Mouse (Mus musculus) myocyte (in vitro differentiated cells): ENCODE results near the gene Ust. TPM values are rescaled to one million over a fixed set of nuclear protein-coding genes. Genes with fewer than 3 reads are reported as not detected.

Experiments used
- H3K27me3 ChIP-seq: one replicate; pipeline ENCODE4 v1.6.1; 2011; ENCODE audit not compliant: control insufficient read depth, insufficient read depth, insufficient read length
- H3K36me3 ChIP-seq: one replicate; pipeline ENCODE4 v1.6.1; 2011; ENCODE audit not compliant: control insufficient read depth, insufficient read depth
- H3K4me2 ChIP-seq: one replicate; pipeline ENCODE4 v1.6.1; 2011; ENCODE audit warnings: low read depth, control low read depth
- H3K4me3 ChIP-seq: one replicate; pipeline ENCODE4 v1.5.1; 2011; ENCODE audit warnings: mild to moderate bottlenecking, control low read depth, moderate library complexity
- H3K79me2 ChIP-seq: one replicate; pipeline ENCODE4 v1.6.1; 2011; ENCODE audit not compliant: control insufficient read depth, insufficient read depth
- H3ac ChIP-seq: one replicate; pipeline ENCODE4 v1.6.1; 2011; ENCODE audit not compliant: control insufficient read depth, insufficient read length
- CEBPB ChIP-seq: IDR thresholded peaks from 2 replicates; pipeline ENCODE4 v1.6.1; 2011; ENCODE audit warnings: mild to moderate bottlenecking, moderate library complexity; ENCODE audit not compliant: poor library complexity, insufficient read depth, severe bottlenecking
- E2F4 ChIP-seq: IDR thresholded peaks from one replicate; pipeline ENCODE4 v1.6.1; 2011; ENCODE audit warnings: mild to moderate bottlenecking, control low read depth, moderate library complexity; ENCODE audit not compliant: insufficient read depth
- MAX ChIP-seq: IDR thresholded peaks from one replicate; pipeline ENCODE4 v1.6.1; 2011; ENCODE audit warnings: low read depth, mild to moderate bottlenecking, control low read depth
- MYOD1 ChIP-seq, 3 experiments: IDR thresholded peaks; one replicate each; pipeline ENCODE4 v1.6.1; 2011; ENCODE audit warnings: control low read depth in 2 of 3, low read depth in 2 of 3, mild to moderate bottlenecking in 2 of 3, moderate library complexity in 1 of 3; ENCODE audit not compliant: insufficient read length in 2 of 3, control insufficient read depth in 1 of 3
- MYOG ChIP-seq, 3 experiments: IDR thresholded peaks; one replicate each; pipeline ENCODE4 v1.6.1; 2011; ENCODE audit warnings: control low read depth in 2 of 3, low read depth in 2 of 3, mild to moderate bottlenecking in 2 of 3; ENCODE audit not compliant: insufficient read length in 2 of 3, control insufficient read depth in 1 of 3, insufficient read depth in 1 of 3
- POLR2A ChIP-seq: IDR thresholded peaks from one replicate; pipeline ENCODE4 v1.6.1; 2011; ENCODE audit warnings: low read depth, mild to moderate bottlenecking, control low read depth, moderate library complexity; ENCODE audit not compliant: insufficient read length
- POLR2AphosphoS2 ChIP-seq: IDR thresholded peaks from one replicate; pipeline ENCODE4 v1.6.1; 2011; ENCODE audit warnings: low read depth, control low read depth; ENCODE audit not compliant: insufficient read length
- REST ChIP-seq: IDR thresholded peaks from one replicate; pipeline ENCODE4 v1.6.1; 2011; ENCODE audit warnings: mild to moderate bottlenecking, control low read depth, moderate library complexity; ENCODE audit not compliant: insufficient read depth, insufficient read length
- SRF ChIP-seq: IDR thresholded peaks from one replicate; pipeline ENCODE4 v1.6.1; 2011; ENCODE audit warnings: low read depth; ENCODE audit not compliant: control insufficient read depth, insufficient read length
- TCF12 ChIP-seq: IDR thresholded peaks from one replicate; pipeline ENCODE4 v1.6.1; 2011; ENCODE audit warnings: mild to moderate bottlenecking, control low read depth; ENCODE audit not compliant: poor library complexity, insufficient read depth, severe bottlenecking
- TCF3 ChIP-seq: IDR thresholded peaks from one replicate; pipeline ENCODE4 v1.6.1; 2011; ENCODE audit warnings: low read depth, control low read depth; ENCODE audit not compliant: insufficient read length
- USF1 ChIP-seq: IDR thresholded peaks from one replicate; pipeline ENCODE4 v1.6.1; 2011; ENCODE audit warnings: low read depth, mild to moderate bottlenecking, control low read depth, moderate library complexity
- polyA plus RNA-seq: library from polyadenylated mRNA; unstranded; fragments of >200 nt; fragmentation: generic; extraction: Trizol; gene quantifications from one replicate; pipeline ENCODE4 v1.2.1, GENCODE M21; 2012; ENCODE audit warnings: missing spikeins

Gene Ust
- polyA plus RNA-seq, 1 experiment, result 7.3 TPM

GRCm38 (mm10) chr10:8250005-8250404 is 268.6 kb downstream of the Ust start:
- H3K4me2 ChIP-seq, result no peak overlapping the region
- no peak overlapping the region for H3K4me3 ChIP-seq
- no peaks in the 10 kb centered on the region for H3K36me3 ChIP-seq
- H3ac ChIP-seq, result no peak overlapping the region
- TF ChIP-seq SRF (no peak), POLR2A (no peak), MYOD1 (IDR thresholded peaks at IDR 0.05; ENCODE audit: control insufficient read depth in 1 of 3, insufficient read length in 2 of 3, low read depth in 2 of 3) (no peak), MAX (no peak), USF1 (no peak), TCF3 (no peak), POLR2AphosphoS2 (no peak)
- H3K79me2 ChIP-seq, result no peaks in the 10 kb centered on the region
- H3K27me3 ChIP-seq, result no peaks in the 10 kb centered on the region

GRCm38 (mm10) chr10:8242336-8242735 is 276.3 kb downstream of the Ust start:
- H3ac ChIP-seq, result no peak overlapping the region
- TF ChIP-seq TCF3 (no peak), POLR2AphosphoS2 (no peak), USF1 (no peak), REST (no peak), MYOD1 (IDR thresholded peaks at IDR 0.05; ENCODE audit: control insufficient read depth in 1 of 3, insufficient read length in 2 of 3, low read depth in 2 of 3) (no peak), TCF12 (no peak), MYOG (IDR thresholded peaks at IDR 0.05; ENCODE audit: control insufficient read depth in 1 of 3, insufficient read depth in 1 of 3, insufficient read length in 2 of 3, low read depth in 2 of 3) (no peak), SRF (no peak)
- H3K36me3 ChIP-seq, result no peaks in the 10 kb centered on the region
- H3K27me3 ChIP-seq, result no peaks in the 10 kb centered on the region
- no peak overlapping the region for H3K4me2 ChIP-seq
- no peaks in the 10 kb centered on the region for H3K79me2 ChIP-seq
- no peak overlapping the region for H3K4me3 ChIP-seq

- no peaks in the 10 kb centered on the region for H3K27me3 ChIP-seq
- no peak overlapping the region for H3K4me2 ChIP-seq
- TF ChIP-seq MAX (no peak), CEBPB (no peak), TCF3 (no peak)
- no peaks in the 10 kb centered on the region for H3K36me3 ChIP-seq
- H3K79me2 ChIP-seq, result no peaks in the 10 kb centered on the region
- no peak overlapping the region for H3K4me3 ChIP-seq
- no peak overlapping the region for H3ac ChIP-seq
These were observed 277.9 kb downstream of the Ust start for GRCm38 (mm10) chr10:8240703-8241102.

- Histone ChIP-seq H3K4me3 (no peak overlapping the region), H3K4me2 (no peak overlapping the region), H3K36me3 (no peaks in the 10 kb centered on the region), H3K27me3 (no peaks in the 10 kb centered on the region), H3ac (no peak overlapping the region), H3K79me2 (no peaks in the 10 kb centered on the region)
- no peak for TF ChIP-seq USF1
- no peak for TF ChIP-seq POLR2A
- TF ChIP-seq REST, result no peak
- TF ChIP-seq TCF12, result no peak
- no peak for TF ChIP-seq CEBPB
- TF ChIP-seq E2F4, result no peak
- TF ChIP-seq SRF, result no peak
- TF ChIP-seq TCF3, result no peak
- TF ChIP-seq MAX, result no peak
- no peak for TF ChIP-seq POLR2AphosphoS2
- no peak for TF ChIP-seq MYOD1 (IDR thresholded peaks at IDR 0.05; ENCODE audit: control insufficient read depth in 1 of 3, insufficient read length in 2 of 3, low read depth in 2 of 3)
- TF ChIP-seq MYOG (IDR thresholded peaks at IDR 0.05; ENCODE audit: control insufficient read depth in 1 of 3, insufficient read depth in 1 of 3, insufficient read length in 2 of 3, low read depth in 2 of 3), result no peak
These were observed 278.4 kb downstream of the Ust start for GRCm38 (mm10) chr10:8240242-8240641.

- Histone ChIP-seq H3K79me2 (no peaks in the 10 kb centered on the region), H3ac (no peak overlapping the region), H3K27me3 (no peaks in the 10 kb centered on the region), H3K4me2 (no peak overlapping the region), H3K36me3 (no peaks in the 10 kb centered on the region), H3K4me3 (no peak overlapping the region)
- TF ChIP-seq USF1 (no peak), SRF (no peak), MYOG (IDR thresholded peaks at IDR 0.05; ENCODE audit: control insufficient read depth in 1 of 3, insufficient read depth in 1 of 3, insufficient read length in 2 of 3, low read depth in 2 of 3) (no peak), TCF3 (no peak), MYOD1 (IDR thresholded peaks at IDR 0.05; ENCODE audit: control insufficient read depth in 1 of 3, insufficient read length in 2 of 3, low read depth in 2 of 3) (no peak), TCF12 (no peak), POLR2AphosphoS2 (no peak), CEBPB (no peak), POLR2A (no peak), REST (no peak), E2F4 (no peak), MAX (no peak)
These were observed 281.6 kb downstream of the Ust start for GRCm38 (mm10) chr10:8236780-8237571.
